Mouse (Mus musculus): ENCODE data around the gene Eif4g2. TPM values are rescaled to one million over a fixed set of nuclear protein-coding genes. Genes with fewer than 3 reads are reported as not detected.
A peak's percentile ranks its signal among the peaks of the same experiment; 100 is the strongest.

The Eif4g2 gene
- polyA plus RNA-seq (2016; fragmentation: Nextera tagmentation; extraction: Ambion mirVana) = 1,554 and 1,700 TPM in 2 replicates

- no peaks in the 10 kb centered on the region for H3K9me3 ChIP-seq
- peak; percentile 99 for ATAC-seq (ENCODE audit: low FRiP score)
- H3K27me3 ChIP-seq = no peaks in the 10 kb centered on the region
- peaks cover 33% of the 10 kb centered on the region for H3K36me3 ChIP-seq (replicated peaks)
- H3K27ac ChIP-seq = peak within 1 kb of the TSS; percentile 100
- peaks cover 22% of the 10 kb centered on the region for H3K4me1 ChIP-seq
- H3K4me2 ChIP-seq = peak within 1 kb of the TSS; percentile 78
- peak within 1 kb of the TSS; percentile 100 for H3K9ac ChIP-seq
- WGBS = under 1% methylated on average over 70 of the region's 70 CpGs
- peak within 1 kb of the TSS; percentile 99 for H3K4me3 ChIP-seq (replicated peaks)
Observed at GRCm38 (mm10) chr7:111082822-111083732, at the start of gene Eif4g2. Eif4g2 (minus strand) TSS chr7:111083030.

GRCm38 (mm10) chr7:111132596-111132995, 49.8 kb upstream of the Eif4g2 start:
- no peaks in the 10 kb centered on the region for H3K27me3 ChIP-seq
- ATAC-seq (ENCODE audit: low FRiP score) = no peak
- H3K4me1 ChIP-seq = no peaks in the 10 kb centered on the region
- H3K4me2 ChIP-seq = no peak overlapping the region
- no peaks in the 10 kb centered on the region for H3K9me3 ChIP-seq
- H3K4me3 ChIP-seq (replicated peaks) = no peak overlapping the region
- no peak overlapping the region for H3K27ac ChIP-seq
- WGBS = 64% methylated on average over 2 of the region's 2 CpGs
- H3K36me3 ChIP-seq (replicated peaks) = no peaks in the 10 kb centered on the region
- H3K9ac ChIP-seq = no peak overlapping the region

DNA sequence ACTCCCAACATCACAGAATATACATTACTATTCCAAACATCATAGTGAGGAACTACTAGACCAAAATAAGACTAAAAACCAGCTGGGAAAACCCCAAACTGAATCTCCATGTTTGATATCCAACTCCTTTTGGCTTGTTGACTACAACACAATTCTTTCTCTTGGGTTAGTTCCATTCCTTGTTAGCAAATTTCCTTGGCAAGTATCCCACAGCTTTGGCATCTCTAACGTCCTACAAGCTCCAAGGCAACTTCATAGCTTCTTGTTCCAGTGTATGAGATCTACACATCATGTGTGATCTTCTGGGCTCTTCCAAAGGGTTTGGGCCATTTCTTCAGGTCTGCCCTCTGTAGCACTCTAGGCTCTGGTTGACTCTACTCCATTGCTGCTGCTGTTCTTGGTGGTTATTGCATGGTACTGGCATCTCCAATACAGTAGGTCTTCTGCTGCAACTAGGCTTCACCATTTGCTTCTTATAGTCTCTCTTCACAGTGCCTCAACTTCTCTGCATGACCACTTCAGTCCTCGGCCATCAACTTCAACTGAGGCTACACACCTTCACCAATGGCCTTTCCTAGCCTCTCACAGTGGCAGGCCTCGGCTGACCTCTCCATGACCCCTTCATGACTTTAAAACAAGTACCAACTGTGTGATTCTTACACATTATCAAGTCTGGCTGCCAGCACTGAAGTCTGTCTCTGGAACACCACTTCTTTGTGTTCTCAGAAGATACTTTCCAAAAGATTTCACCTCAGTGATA, 44.0 kb upstream of the Eif4g2 start:
- ATAC-seq (ENCODE audit: low FRiP score) = no peak
- Histone ChIP-seq H3K27ac (no peak overlapping the region), H3K36me3 (replicated peaks) (no peaks in the 10 kb centered on the region), H3K9me3 (no peaks in the 10 kb centered on the region), H3K4me1 (peaks cover 6% of the 10 kb centered on the region; the same call in 1 of the 2 replicates), H3K9ac (no peak overlapping the region), H3K27me3 (no peaks in the 10 kb centered on the region), H3K4me3 (replicated peaks) (no peak overlapping the region), H3K4me2 (no peak overlapping the region)
- WGBS = 78% methylated on average over 3 of the region's 3 CpGs

DNA sequence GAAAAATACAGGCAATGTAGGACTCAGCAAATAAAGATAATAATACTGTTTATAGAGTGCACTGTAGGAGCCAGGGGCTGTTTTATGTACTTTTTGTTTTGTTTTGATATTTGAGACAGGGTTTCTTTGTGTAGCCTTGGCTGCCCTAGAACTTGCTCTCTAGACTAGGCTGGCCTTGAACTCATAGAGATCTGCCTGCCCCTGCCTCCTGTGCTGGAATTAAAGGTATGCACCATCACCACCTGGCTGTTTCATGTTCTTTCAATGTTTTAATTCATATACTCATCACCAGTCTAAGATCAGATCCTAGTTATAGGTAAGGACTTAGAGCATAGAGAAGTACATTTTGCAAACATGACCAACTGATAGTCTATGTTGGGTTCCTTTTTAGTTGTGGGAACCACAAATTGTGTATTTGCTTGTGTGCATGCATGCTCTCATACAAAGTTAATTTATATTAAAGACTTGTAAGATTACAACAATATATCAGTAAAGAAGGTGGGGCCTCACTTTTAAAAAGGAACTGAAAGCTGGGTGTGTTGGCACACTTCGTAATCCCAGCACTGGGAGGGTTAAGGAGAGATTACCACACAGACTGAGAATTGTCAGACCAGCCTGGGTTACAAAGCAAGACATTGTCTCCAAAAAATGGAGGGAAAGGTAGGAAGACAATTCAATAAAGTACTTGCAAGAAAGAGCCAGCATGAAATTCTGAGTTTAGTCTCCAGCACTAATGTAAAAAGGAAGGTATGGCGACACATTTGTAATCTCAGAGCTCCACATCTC, 41.1 kb upstream of the Eif4g2 start:
- Histone ChIP-seq H3K9me3 (no peaks in the 10 kb centered on the region), H3K9ac (no peak overlapping the region), H3K4me3 (replicated peaks) (no peak overlapping the region), H3K36me3 (replicated peaks) (no peaks in the 10 kb centered on the region), H3K4me1 (peaks cover 12% of the 10 kb centered on the region), H3K27me3 (no peaks in the 10 kb centered on the region), H3K4me2 (no peak overlapping the region), H3K27ac (no peak overlapping the region)
- no peak for ATAC-seq (ENCODE audit: low FRiP score)
- WGBS = 97% methylated on average over 2 of the region's 2 CpGs

- Histone ChIP-seq H3K9ac (peak overlapping the region; percentile 88), H3K4me2 (peak overlapping the region; percentile 73), H3K27ac (peak overlapping the region; percentile 98), H3K4me3 (replicated peaks) (peak overlapping the region; percentile 65), H3K4me1 (peaks cover 12% of the 10 kb centered on the region), H3K36me3 (replicated peaks) (peaks cover 4% of the 10 kb centered on the region; the same call in 1 of the 2 replicates), H3K9me3 (no peaks in the 10 kb centered on the region), H3K27me3 (no peaks in the 10 kb centered on the region)
- WGBS = under 1% methylated on average over 44 of the region's 44 CpGs
- peak; percentile 100 for ATAC-seq (ENCODE audit: low FRiP score)
Observed at GRCm38 (mm10) chr7:111122531-111123130, 39.8 kb upstream of the Eif4g2 start.

DNA sequence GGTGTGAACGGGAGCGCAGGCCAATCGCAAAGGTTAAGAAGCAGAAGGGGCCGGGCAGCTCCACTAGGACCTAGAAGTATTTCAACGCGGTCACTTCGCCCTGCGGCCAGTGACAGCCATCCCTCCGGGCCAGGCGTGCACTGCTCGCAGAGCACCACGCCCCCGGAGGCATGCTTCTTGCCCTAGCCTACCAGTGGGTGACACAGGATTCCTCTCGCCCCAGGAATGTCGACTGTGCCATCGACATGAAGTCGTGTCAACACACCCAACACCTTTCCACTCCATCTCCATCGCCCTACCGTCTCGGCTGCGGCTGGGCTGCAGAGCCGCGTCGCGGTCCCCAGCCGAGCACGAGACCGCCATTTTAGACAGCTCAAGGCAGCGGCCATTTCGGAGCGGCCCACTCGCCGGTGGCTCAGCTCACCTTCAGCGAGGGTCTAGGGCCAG, 39.3 kb upstream of the Eif4g2 start:
- peak overlapping the region; percentile 65 for H3K4me3 ChIP-seq (replicated peaks)
- ATAC-seq (ENCODE audit: low FRiP score) = peak; percentile 87
- peak overlapping the region; percentile 98 for H3K27ac ChIP-seq
- WGBS = 1% methylated on average over 34 of the region's 34 CpGs
- H3K4me2 ChIP-seq = peak overlapping the region; percentile 73
- peaks cover 12% of the 10 kb centered on the region for H3K4me1 ChIP-seq
- H3K36me3 ChIP-seq (replicated peaks) = peaks cover 4% of the 10 kb centered on the region; the same call in 1 of the 2 replicates
- peak overlapping the region; percentile 88 for H3K9ac ChIP-seq
- H3K9me3 ChIP-seq = no peaks in the 10 kb centered on the region
- H3K27me3 ChIP-seq = no peaks in the 10 kb centered on the region

DNA sequence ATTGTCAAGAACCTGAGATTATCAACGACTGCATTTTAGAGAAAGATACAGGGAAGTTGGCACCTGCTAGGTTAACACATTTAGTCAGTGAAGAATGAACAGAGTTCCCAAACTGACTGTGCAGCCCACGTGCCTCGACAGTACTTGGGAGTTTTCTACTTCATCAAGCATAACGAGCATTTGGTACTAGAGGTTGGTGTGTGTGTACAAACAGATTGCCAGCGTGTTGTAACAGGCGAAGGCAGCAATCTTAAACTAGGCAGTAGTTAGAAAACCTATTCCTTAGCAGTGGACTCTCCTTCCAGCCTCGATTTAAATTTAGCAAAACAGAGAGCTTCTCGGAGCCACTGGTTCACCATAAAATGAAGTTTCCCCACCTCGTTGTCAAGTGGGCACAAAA, 38.7 kb upstream of the Eif4g2 start:
- WGBS = 31% methylated on average over 9 of the region's 9 CpGs

DNA sequence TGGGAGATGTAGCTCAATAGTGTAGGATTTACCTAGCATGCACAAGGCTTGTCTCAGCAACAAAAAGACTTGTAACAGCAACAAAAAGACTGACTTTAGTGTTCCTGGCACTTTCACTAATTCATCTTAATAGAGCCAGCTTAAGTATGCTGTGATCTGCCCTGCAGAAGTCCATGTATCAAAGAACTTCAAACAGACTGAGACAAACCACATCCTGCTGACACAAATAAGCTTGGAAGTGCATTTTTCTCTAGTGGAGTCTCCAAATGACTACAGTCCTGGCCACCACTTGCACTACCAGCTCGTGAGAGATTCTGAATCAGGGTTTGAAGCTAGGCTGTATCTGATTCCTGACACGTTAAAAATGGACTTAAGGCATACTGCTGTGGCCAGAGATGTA, 26.7 kb upstream of the Eif4g2 start:
- WGBS = 85% methylated on average over 2 of the region's 2 CpGs
- peaks cover 9% of the 10 kb centered on the region for H3K36me3 ChIP-seq (replicated peaks)
- H3K9ac ChIP-seq = no peak overlapping the region
- H3K4me3 ChIP-seq (replicated peaks) = no peak overlapping the region
- no peaks in the 10 kb centered on the region for H3K27me3 ChIP-seq
- H3K4me2 ChIP-seq = no peak overlapping the region
- ATAC-seq (ENCODE audit: low FRiP score) = no peak
- no peaks in the 10 kb centered on the region for H3K4me1 ChIP-seq
- no peaks in the 10 kb centered on the region for H3K9me3 ChIP-seq
- no peak overlapping the region for H3K27ac ChIP-seq

More for the DNA sequence above, 38.7 kb upstream of the Eif4g2 start:
- Histone ChIP-seq H3K9ac (peak overlapping the region; percentile 88), H3K9me3 (no peaks in the 10 kb centered on the region), H3K4me1 (peaks cover 12% of the 10 kb centered on the region), H3K4me2 (peak overlapping the region; percentile 73), H3K36me3 (replicated peaks) (peaks cover 4% of the 10 kb centered on the region; the same call in 1 of the 2 replicates), H3K4me3 (replicated peaks) (peak overlapping the region; percentile 65), H3K27me3 (no peaks in the 10 kb centered on the region), H3K27ac (peak overlapping the region; percentile 98)
- no peak for ATAC-seq (ENCODE audit: low FRiP score)

DNA sequence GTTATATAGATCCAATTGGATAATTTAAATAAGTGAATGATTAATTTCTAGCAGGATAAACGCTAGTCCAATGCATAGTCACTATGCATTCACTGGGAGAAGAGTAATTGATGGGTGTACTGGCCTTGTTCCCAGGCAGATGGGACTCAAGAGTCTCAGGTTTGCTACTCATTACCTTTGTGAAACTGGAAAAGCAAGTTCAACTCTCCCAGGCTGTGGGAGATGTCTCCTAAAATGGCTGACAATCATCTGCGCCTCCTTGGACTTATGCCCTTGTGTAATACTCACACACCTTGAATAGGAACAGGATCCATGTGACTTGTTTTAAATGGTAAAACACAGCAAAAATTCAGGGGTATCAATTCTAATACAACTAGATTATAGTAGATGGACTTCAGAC, 26.3 kb upstream of the Eif4g2 start:
- H3K4me1 ChIP-seq = no peaks in the 10 kb centered on the region
- no peak overlapping the region for H3K4me2 ChIP-seq
- no peak overlapping the region for H3K9ac ChIP-seq
- no peak for ATAC-seq (ENCODE audit: low FRiP score)
- WGBS = 94% methylated on average over 2 of the region's 2 CpGs
- H3K4me3 ChIP-seq (replicated peaks) = no peak overlapping the region
- H3K27ac ChIP-seq = no peak overlapping the region
- peaks cover 6% of the 10 kb centered on the region for H3K36me3 ChIP-seq (replicated peaks)
- H3K9me3 ChIP-seq = no peaks in the 10 kb centered on the region
- H3K27me3 ChIP-seq = no peaks in the 10 kb centered on the region

GRCm38 (mm10) chr7:111098196-111098595, 15.4 kb upstream of the Eif4g2 start:
- no peak overlapping the region for H3K9ac ChIP-seq
- no peak overlapping the region for H3K27ac ChIP-seq
- H3K4me3 ChIP-seq (replicated peaks) = no peak overlapping the region
- no peak for ATAC-seq (ENCODE audit: low FRiP score)
- no peaks in the 10 kb centered on the region for H3K4me1 ChIP-seq
- H3K4me2 ChIP-seq = no peak overlapping the region
- H3K9me3 ChIP-seq = no peaks in the 10 kb centered on the region
- no peaks in the 10 kb centered on the region for H3K36me3 ChIP-seq (replicated peaks)
- no peaks in the 10 kb centered on the region for H3K27me3 ChIP-seq
- 85% methylated on average over 1 of the region's 1 CpGs for WGBS

GRCm38 (mm10) chr7:111095169-111095568, 12.3 kb upstream of the Eif4g2 start:
- Histone ChIP-seq H3K4me3 (replicated peaks) (no peak overlapping the region), H3K9me3 (no peaks in the 10 kb centered on the region), H3K4me1 (no peaks in the 10 kb centered on the region), H3K4me2 (no peak overlapping the region), H3K27me3 (no peaks in the 10 kb centered on the region), H3K9ac (no peak overlapping the region), H3K27ac (no peak overlapping the region), H3K36me3 (replicated peaks) (no peaks in the 10 kb centered on the region)
- WGBS = 80% methylated on average over 2 of the region's 2 CpGs
- ATAC-seq (ENCODE audit: low FRiP score) = no peak

All from forebrain, embryonic 12.5 days (tissue).